Mouse (Mus musculus) olfactory bulb, adult 2 months (tissue): ENCODE data around the gene Enah. TPM values are rescaled to one million over a fixed set of nuclear protein-coding genes. Genes with fewer than 3 reads are reported as not detected.

Source experiments
- H3K27ac ChIP-seq: fragments of 200-500 bp; 2 replicates; pipeline ENCODE4 v1.5.1; 2012; ENCODE audit warnings: low read depth, low read length; ENCODE audit not compliant: insufficient read depth
- H3K4me1 ChIP-seq: fragments of 200-500 bp; 2 replicates; pipeline ENCODE4 v1.6.1; 2012; ENCODE audit warnings: low read length; ENCODE audit not compliant: control insufficient read depth, insufficient read depth
- H3K4me3 ChIP-seq: fragments of 200-500 bp; 2 replicates; pipeline ENCODE4 v1.5.1; 2012; ENCODE audit warnings: mild to moderate bottlenecking, low read depth, low read length, moderate library complexity; ENCODE audit not compliant: insufficient read depth
- CTCF ChIP-seq: fragments of 200-500 bp; IDR thresholded peaks from 2 replicates; pipeline ENCODE4 v1.5.1; 2012; ENCODE audit warnings: low read depth, mild to moderate bottlenecking, low read length, moderate library complexity; ENCODE audit not compliant: insufficient read depth
- POLR2A ChIP-seq: fragments of 200-500 bp; IDR thresholded peaks from 2 replicates; pipeline ENCODE4 v1.6.1; 2012; ENCODE audit warnings: mild to moderate bottlenecking, low read depth, low read length, moderate library complexity; ENCODE audit not compliant: insufficient read depth
- WGBS: fragments of 180-500 bp; shearing (Covaris S2); methylation state at CpG from one replicate; pipeline ENCODE4 v1.1.7; 2018; 5-methylcytosine and 5-hydroxymethylcytosine counted together
- polyA plus RNA-seq: library from polyadenylated mRNA; stranded (reverse); fragments of >200 nt; gene quantifications from 2 replicates; pipeline ENCODE4 v1.2.4, GENCODE M21; 2012; ENCODE audit warnings: low replicate concordance; ENCODE audit not compliant: missing spikeins, insufficient read depth, insufficient read length

Gene Enah
- polyA plus RNA-seq, 1 experiment = 161 TPM

- under 1% methylated on average over 29 of the region's 29 CpGs for WGBS
Measured at GRCm38 (mm10) chr1:182018397-182019265, 1.2 kb downstream of the Enah start.

DNA sequence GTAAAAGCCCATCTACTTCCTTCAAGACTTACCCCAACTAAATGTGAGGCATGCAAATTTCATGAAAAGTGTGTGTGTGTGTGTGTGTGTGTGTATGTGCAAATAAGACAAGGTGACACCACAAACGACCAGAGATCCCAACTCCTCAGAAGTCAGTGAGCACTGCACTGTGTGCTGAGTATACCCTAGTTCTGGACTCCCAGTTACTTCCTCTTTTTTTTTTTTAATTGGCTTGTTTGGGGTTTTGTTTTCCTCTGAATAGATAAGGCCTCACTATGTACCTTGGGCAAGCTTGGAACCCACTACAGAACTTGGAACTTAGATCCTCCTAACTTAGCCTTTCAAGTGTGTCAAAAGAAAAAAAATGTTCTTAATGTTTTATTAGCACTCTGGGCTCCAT, 14.0 kb downstream of the Enah start:
- Histone ChIP-seq H3K4me1 (no peaks in the 10 kb centered on the region), H3K4me3 (no peak overlapping the region), H3K27ac (no peak overlapping the region)
- 72% methylated on average over 1 of the region's 1 CpGs for WGBS
- TF ChIP-seq POLR2A = no peak
- no peak for TF ChIP-seq CTCF

More at GRCm38 (mm10) chr1:182018397-182019265, 1.2 kb downstream of the Enah start:
- Histone ChIP-seq H3K4me1 (peaks cover 4% of the 10 kb centered on the region; the same call in 1 of the 2 replicates), H3K4me3 (peak overlapping the region; percentile 92), H3K27ac (peak overlapping the region; percentile 89)
- TF ChIP-seq CTCF = no peak

GRCm38 (mm10) chr1:181998673-181999072, 21.1 kb downstream of the Enah start:
- TF ChIP-seq POLR2A = no peak
- TF ChIP-seq CTCF = no peak
- Histone ChIP-seq H3K27ac (peak overlapping the region; percentile 81; the same call in 1 of the 2 replicates), H3K4me3 (no peak overlapping the region), H3K4me1 (peaks cover 4% of the 10 kb centered on the region; the same call in 1 of the 2 replicates)
- WGBS = 45% methylated on average over 4 of the region's 4 CpGs

DNA sequence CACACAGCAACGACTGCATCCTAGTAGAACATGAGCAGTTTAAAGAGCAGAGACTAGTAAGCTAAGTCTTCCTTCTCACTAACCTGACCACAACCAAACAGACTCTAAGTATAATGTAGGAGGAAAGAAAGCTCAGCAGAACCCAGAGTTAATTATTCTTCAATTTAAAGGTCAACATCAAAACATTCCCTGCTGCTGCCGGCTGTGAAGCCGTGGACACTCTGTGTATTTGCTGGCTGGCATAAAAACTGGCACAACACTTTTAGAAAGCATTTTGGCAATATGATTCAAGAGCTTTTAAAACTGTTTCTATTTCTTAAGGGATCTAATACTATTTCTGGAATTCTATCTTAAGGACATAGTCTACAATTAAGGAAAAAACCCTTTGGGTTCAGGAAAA, 22.0 kb downstream of the Enah start:
- 11% methylated on average over 3 of the region's 3 CpGs for WGBS
- Histone ChIP-seq H3K27ac (peak overlapping the region; percentile 60), H3K4me1 (peaks cover 4% of the 10 kb centered on the region; the same call in 1 of the 2 replicates), H3K4me3 (no peak overlapping the region)
- TF ChIP-seq CTCF = no peak
- no peak for TF ChIP-seq POLR2A

DNA sequence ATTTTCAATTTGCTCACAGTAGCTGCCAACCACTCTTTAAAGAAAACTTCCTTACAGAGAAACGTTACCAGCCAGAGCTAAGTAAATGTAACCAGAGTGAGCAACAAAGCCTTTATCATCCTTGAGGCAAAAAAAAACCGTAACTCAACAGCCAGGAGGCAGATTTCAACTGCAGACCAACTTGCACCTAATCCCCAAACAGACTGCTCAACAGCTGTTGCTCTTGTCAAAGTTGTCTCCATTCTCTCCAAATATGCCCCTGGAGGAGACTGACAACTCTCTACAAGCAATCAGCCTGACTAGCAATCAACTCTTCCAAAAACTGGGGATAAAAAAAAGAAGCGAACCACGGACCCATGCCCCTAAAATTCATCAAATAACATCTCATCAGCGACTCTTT, 26.2 kb downstream of the Enah start:
- Histone ChIP-seq H3K27ac (no peak overlapping the region), H3K4me1 (peaks cover 5% of the 10 kb centered on the region; the same call in 1 of the 2 replicates), H3K4me3 (no peak overlapping the region)
- WGBS = 61% methylated on average over 5 of the region's 5 CpGs
- TF ChIP-seq POLR2A = no peak
- no peak for TF ChIP-seq CTCF

DNA sequence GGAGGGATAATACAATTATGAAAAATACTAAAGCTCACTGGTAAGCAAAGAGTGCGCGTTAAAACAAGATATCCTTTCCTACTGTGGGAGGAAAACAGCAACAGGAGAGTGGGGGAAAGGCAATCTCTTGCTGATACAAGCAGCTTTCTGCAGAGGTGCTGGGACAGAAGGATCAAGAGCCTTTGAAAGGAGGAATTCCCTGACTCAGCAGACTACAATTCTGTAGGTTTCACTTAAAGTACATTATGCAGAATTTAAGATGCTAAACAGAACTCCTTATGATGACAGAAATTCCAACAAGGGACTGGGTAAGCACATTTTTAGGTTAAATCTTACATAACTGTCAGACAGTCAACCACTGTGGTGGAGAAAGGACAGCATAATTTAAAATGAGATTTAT, 31.4 kb downstream of the Enah start:
- WGBS = 66% methylated on average over 2 of the region's 2 CpGs
- H3K4me3 ChIP-seq = no peak overlapping the region
- no peak overlapping the region for H3K27ac ChIP-seq
- TF ChIP-seq CTCF (no peak), POLR2A (no peak)
- peaks cover 5% of the 10 kb centered on the region for H3K4me1 ChIP-seq

GRCm38 (mm10) chr1:181987226-181987625, 32.6 kb downstream of the Enah start:
- WGBS = 30% methylated on average over 2 of the region's 2 CpGs
- no peak for TF ChIP-seq POLR2A
- TF ChIP-seq CTCF = no peak
- Histone ChIP-seq H3K4me3 (no peak overlapping the region), H3K27ac (no peak overlapping the region), H3K4me1 (peaks cover 5% of the 10 kb centered on the region)

DNA sequence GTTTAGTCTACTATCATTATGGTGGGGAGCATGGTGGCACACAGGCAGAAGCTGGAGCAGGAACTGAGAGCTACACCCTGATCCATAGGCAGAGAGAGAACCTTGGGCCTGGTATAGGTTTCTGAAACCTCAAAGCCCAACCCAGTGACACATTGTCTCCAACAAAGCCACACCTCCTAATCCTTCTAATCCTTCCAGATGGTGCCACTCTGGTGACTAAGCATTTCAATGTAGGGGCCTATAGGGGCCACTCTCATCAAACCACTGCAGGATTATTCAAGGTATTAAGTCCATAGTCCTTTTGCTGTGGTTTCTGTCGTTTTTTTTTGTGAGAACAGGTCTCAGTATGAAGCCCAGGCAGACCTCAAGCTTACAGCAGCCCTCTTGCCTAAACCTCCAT, 33.9 kb downstream of the Enah start:
- Histone ChIP-seq H3K27ac (no peak overlapping the region), H3K4me1 (peaks cover 5% of the 10 kb centered on the region), H3K4me3 (no peak overlapping the region)
- TF ChIP-seq POLR2A (no peak), CTCF (no peak)
- 68% methylated on average over 1 of the region's 1 CpGs for WGBS

GRCm38 (mm10) chr1:181984811-181985210, 35.0 kb downstream of the Enah start:
- TF ChIP-seq POLR2A (no peak), CTCF (no peak)
- WGBS = 82% methylated on average over 2 of the region's 2 CpGs

More at GRCm38 (mm10) chr1:181984811-181985210, 35.0 kb downstream of the Enah start:
- Histone ChIP-seq H3K27ac (no peak overlapping the region), H3K4me3 (no peak overlapping the region), H3K4me1 (peaks cover 2% of the 10 kb centered on the region)
